Mouse (Mus musculus): ENCODE results near the gene Notch3. TPM values are rescaled to one million over a fixed set of nuclear protein-coding genes. Genes with fewer than 3 reads are reported as not detected.
"Not testable (repeated sequence)": the region's sequence is repeated elsewhere in the genome, so short reads cannot be mapped to it uniquely, and the experiment has no call there.

The Notch3 gene
- polyA plus RNA-seq, 1 experiment from 2014 or later = 15.9 TPM

DNA sequence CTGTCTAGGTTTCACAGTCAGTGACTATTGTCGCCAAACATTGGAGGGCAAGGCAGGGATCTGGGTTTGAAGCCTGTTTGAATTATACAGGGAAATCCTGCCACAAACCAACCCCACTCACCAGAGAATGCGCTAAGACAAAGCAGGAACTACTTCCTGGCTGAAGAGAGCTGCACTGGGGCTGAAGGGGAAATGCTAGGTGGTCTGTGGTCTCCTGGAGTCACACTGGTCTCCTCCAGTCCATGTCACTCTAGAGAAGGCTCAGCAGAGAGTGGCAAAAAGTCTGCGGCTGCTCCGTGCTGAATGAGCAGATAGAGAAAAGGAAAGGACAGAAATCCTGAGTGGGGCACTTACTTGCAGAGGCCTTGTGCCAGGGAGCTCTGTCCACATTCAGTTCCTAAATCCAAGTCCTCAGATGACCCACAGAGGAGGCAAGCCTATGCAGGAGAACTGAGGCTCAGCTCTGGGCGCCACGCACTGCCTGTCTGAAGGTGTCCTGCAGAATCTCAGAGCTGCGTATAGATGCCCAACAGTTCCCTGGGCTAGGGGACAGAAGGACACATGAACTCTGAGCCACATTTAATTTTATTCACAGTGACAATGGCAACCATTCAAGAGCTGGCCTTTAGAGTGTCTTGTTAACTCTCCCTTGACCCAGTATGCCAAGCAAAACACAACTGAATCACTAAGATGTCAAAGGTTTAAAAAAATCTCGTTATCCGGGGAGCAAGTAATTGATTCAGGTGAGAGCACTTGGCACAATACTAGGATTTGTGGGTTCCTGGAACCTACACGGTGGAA, 55.5 kb downstream of the Notch3 start:
- no peak overlapping the region for H3K4me3 ChIP-seq (ENCODE audit: low read length)
- peaks cover 2% of the 10 kb centered on the region for H3K27me3 ChIP-seq (ENCODE audit: control insufficient read depth, insufficient read depth, low read length)
- H3K4me1 ChIP-seq (ENCODE audit: control insufficient read depth, insufficient read depth, low read length) = peaks cover 16% of the 10 kb centered on the region
- WGBS = 76% methylated on average over 10 of the region's 10 CpGs
- H3K36me3 ChIP-seq (ENCODE audit: control insufficient read depth, insufficient read depth, low read length) = no peaks in the 10 kb centered on the region
- no peak overlapping the region for H3K4me2 ChIP-seq (replicated peaks; ENCODE audit: low read depth, low read length)
- no peaks in the 10 kb centered on the region for H3K9me3 ChIP-seq (ENCODE audit: control insufficient read depth, low read length)
- no peak for ATAC-seq (ENCODE audit: low FRiP score, low TSS enrichment)
- H3K27ac ChIP-seq (ENCODE audit: low read depth, low read length) = no peak overlapping the region
- H3K9ac ChIP-seq (ENCODE audit: low read depth, low read length) = no peak overlapping the region

DNA sequence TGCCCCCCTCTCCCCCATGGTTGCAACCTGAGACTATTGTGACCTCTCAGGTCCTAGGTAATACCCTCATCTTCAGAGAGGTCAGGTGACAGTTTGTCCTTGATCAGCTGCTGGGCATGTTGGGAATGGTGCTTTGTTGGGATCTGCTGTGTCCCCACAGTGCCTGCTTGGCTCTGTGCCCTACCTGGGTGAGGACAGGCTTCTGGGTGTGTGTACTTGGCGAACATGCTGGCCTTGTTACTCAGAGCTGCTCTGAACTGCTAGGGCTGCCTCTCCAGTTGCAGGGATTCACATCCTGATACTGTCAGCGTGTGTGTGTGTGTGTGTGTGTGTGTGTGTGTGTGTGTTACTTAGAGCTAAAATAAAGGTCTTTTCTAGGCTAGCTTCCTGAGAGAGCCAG, 56.2 kb downstream of the Notch3 start:
- no peaks in the 10 kb centered on the region for H3K36me3 ChIP-seq (ENCODE audit: control insufficient read depth, insufficient read depth, low read length)
- H3K4me2 ChIP-seq (replicated peaks; ENCODE audit: low read depth, low read length) = no peak overlapping the region
- no peaks in the 10 kb centered on the region for H3K9me3 ChIP-seq (ENCODE audit: control insufficient read depth, low read length)
- H3K27me3 ChIP-seq (ENCODE audit: control insufficient read depth, insufficient read depth, low read length) = peaks cover 2% of the 10 kb centered on the region
- H3K9ac ChIP-seq (ENCODE audit: low read depth, low read length) = no peak overlapping the region
- no peak for ATAC-seq (ENCODE audit: low FRiP score, low TSS enrichment)
- 59% methylated on average over 2 of the region's 2 CpGs for WGBS
- no peak overlapping the region for H3K4me3 ChIP-seq (ENCODE audit: low read length)
- H3K4me1 ChIP-seq (ENCODE audit: control insufficient read depth, insufficient read depth, low read length) = peaks cover 16% of the 10 kb centered on the region
- H3K27ac ChIP-seq (ENCODE audit: low read depth, low read length) = no peak overlapping the region

DNA sequence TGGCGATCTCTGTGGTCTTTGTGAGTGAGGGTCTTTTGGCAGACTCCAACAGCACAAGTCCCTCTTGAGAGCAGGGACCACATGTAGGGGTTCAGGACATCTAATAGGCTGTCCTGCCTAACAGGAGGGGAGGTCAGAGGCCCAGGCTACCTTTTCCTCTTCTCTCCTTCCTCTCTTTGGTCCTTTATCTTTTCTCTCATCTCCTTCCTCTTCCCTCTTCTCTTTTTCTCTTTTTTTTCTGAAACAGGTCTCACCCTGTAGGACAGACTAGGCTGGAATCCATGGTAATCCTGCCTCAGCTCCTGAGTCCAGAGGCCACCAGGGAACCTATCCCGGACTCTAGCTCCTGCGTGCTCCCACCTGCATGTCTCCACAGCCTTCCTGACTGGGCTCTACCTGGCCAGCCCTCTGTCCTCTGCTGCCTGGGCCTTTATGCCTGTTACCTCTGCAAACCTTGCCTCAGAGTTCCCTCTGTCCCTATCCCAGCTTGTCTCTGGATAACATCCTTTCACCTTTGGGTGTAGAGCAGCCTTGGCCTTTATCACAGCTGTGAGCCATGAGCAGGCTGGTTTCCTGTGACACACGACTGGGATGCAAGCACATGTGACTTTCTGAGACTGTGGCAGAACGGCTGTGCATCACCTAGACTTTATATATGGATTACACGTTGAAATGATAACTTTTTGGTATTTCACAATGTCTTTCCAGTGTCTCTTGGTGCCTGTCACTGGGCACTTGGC, 57.3 kb downstream of the Notch3 start:
- 68% methylated on average over 6 of the region's 6 CpGs for WGBS
- no peak for ATAC-seq (ENCODE audit: low FRiP score, low TSS enrichment)
- H3K9ac ChIP-seq (ENCODE audit: low read depth, low read length) = no peak overlapping the region
- peaks cover 12% of the 10 kb centered on the region for H3K4me1 ChIP-seq (ENCODE audit: control insufficient read depth, insufficient read depth, low read length)
- H3K36me3 ChIP-seq (ENCODE audit: control insufficient read depth, insufficient read depth, low read length) = no peaks in the 10 kb centered on the region
- no peaks in the 10 kb centered on the region for H3K9me3 ChIP-seq (ENCODE audit: control insufficient read depth, low read length)
- peaks cover 2% of the 10 kb centered on the region; the same call in 1 of the 2 replicates for H3K27me3 ChIP-seq (ENCODE audit: control insufficient read depth, insufficient read depth, low read length)
- H3K4me3 ChIP-seq (ENCODE audit: low read length) = no peak overlapping the region
- no peak overlapping the region for H3K27ac ChIP-seq (ENCODE audit: low read depth, low read length)
- H3K4me2 ChIP-seq (replicated peaks; ENCODE audit: low read depth, low read length) = no peak overlapping the region

DNA sequence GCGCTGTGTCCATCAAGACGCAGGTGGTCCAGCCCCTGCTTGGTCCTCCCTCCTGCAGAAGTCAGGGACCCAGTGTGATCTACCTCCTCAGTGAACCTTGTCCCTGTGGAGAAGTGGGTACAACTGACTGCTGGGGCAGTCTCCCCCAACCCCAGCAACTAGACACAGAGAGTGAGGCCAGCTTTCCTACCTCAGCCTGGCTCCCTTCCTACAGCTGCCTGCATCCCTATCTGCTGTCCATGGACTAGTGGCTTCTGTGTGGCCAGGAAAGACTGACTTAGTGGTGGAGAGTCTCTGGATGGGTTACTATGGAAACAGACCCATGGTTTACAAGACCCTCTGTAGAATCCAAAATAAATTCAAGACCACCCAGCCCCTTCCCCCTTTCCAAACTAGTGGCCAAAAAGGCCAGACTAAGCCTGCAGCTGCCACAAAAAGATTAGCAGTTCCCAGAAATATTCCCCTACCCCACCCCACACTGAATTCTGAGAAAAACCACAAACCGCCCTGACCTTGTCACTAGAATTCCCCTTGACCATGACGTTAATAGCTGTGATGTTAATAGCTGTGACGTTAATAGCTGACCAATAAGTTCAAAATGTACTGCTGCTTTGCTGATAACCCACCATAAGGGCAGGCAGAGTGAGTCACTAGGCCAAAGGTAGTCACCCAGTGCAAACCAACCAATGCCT, 58.2 kb downstream of the Notch3 start:
- not testable (repeated sequence) for H3K9ac ChIP-seq (ENCODE audit: low read depth, low read length); H3K4me1 ChIP-seq (ENCODE audit: control insufficient read depth, insufficient read depth, low read length); H3K9me3 ChIP-seq (ENCODE audit: control insufficient read depth, low read length); H3K27me3 ChIP-seq (ENCODE audit: control insufficient read depth, insufficient read depth, low read length); H3K27ac ChIP-seq (ENCODE audit: low read depth, low read length); H3K4me3 ChIP-seq (ENCODE audit: low read length); H3K36me3 ChIP-seq (ENCODE audit: control insufficient read depth, insufficient read depth, low read length); ATAC-seq (ENCODE audit: low FRiP score, low TSS enrichment); H3K4me2 ChIP-seq (replicated peaks; ENCODE audit: low read depth, low read length)
- WGBS = 66% methylated on average over 5 of the region's 5 CpGs

DNA sequence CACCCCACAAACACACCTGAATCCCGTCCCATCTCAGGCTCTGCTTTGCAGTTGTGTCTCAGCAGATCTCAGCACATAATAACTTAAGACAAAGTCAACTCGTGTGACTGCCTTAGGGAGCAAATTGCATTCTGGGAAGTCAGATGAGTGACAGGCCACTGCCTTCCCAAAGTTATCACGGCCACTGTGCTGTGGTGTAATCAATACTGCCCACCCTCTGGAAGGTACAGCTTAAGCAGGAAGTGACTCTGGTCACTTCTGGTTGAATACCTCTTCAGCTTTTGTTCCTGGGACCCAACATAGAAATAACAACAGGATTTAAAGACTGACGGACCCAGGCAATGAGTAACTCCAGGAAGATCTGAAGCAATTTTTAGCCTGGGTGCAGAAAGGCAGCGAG, 58.8 kb downstream of the Notch3 start:
- Histone ChIP-seq H3K9me3 (ENCODE audit: control insufficient read depth, low read length) (no peaks in the 10 kb centered on the region), H3K4me2 (replicated peaks; ENCODE audit: low read depth, low read length) (no peak overlapping the region), H3K27me3 (ENCODE audit: control insufficient read depth, insufficient read depth, low read length) (0 out of 2 replicates have a peak, but pooled peaks cover under 1% of the 10 kb centered on the region), H3K27ac (ENCODE audit: low read depth, low read length) (no peak overlapping the region), H3K4me1 (ENCODE audit: control insufficient read depth, insufficient read depth, low read length) (no peaks in the 10 kb centered on the region; the same call in 1 of the 2 replicates), H3K4me3 (ENCODE audit: low read length) (no peak overlapping the region), H3K36me3 (ENCODE audit: control insufficient read depth, insufficient read depth, low read length) (no peaks in the 10 kb centered on the region), H3K9ac (ENCODE audit: low read depth, low read length) (no peak overlapping the region)
- WGBS = 61% methylated on average over 5 of the region's 5 CpGs
- no peak for ATAC-seq (ENCODE audit: low FRiP score, low TSS enrichment)

DNA sequence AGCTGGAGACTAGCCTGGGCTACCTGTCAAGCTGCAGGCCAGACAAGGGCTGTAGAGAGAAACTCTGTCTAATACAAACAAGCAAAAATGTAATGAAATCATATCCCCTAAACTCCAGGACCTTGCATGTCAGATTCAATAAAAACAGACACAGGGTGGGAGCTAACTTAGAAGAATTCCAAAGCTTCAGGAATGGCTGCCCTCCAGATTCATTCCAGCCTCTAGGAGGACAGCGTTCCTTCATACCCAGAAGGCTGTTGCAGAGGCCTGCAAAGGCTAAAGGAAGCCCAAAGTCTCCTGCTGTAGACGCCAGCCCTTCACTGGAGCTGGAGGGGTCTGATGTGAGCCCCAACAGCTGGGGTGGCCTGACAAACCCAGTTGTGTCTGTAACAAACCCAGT, 60.3 kb downstream of the Notch3 start:
- Histone ChIP-seq H3K4me3 (ENCODE audit: low read length) (no peak overlapping the region), H3K27ac (ENCODE audit: low read depth, low read length) (no peak overlapping the region), H3K9ac (ENCODE audit: low read depth, low read length) (no peak overlapping the region), H3K4me2 (replicated peaks; ENCODE audit: low read depth, low read length) (no peak overlapping the region), H3K27me3 (ENCODE audit: control insufficient read depth, insufficient read depth, low read length) (no peaks in the 10 kb centered on the region), H3K36me3 (ENCODE audit: control insufficient read depth, insufficient read depth, low read length) (no peaks in the 10 kb centered on the region), H3K9me3 (ENCODE audit: control insufficient read depth, low read length) (no peaks in the 10 kb centered on the region), H3K4me1 (ENCODE audit: control insufficient read depth, insufficient read depth, low read length) (no peaks in the 10 kb centered on the region)
- WGBS = 68% methylated on average over 2 of the region's 2 CpGs
- ATAC-seq (ENCODE audit: low FRiP score, low TSS enrichment) = no peak

DNA sequence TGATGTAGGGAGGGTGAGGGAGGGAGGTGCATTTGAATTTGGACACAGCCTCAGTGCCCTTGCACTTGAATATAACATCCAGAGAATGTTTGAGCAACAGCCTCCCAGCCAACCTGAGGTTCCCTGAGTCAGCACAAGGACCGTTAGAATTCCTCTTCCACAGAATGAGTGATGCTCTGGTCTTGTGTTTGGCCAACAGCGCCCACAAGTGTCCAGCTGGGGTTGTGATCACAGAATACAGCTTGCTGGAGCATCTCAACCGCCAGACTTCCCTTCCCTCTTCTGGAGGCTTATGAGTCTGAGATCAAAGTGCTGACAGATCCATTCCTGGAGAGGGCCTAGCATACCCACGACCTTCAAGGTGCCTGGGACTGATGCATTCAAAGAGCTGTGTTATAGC, 63.6 kb downstream of the Notch3 start:
- peaks cover 6% of the 10 kb centered on the region; the same call in 1 of the 2 replicates for H3K27me3 ChIP-seq (ENCODE audit: control insufficient read depth, insufficient read depth, low read length)

DNA sequence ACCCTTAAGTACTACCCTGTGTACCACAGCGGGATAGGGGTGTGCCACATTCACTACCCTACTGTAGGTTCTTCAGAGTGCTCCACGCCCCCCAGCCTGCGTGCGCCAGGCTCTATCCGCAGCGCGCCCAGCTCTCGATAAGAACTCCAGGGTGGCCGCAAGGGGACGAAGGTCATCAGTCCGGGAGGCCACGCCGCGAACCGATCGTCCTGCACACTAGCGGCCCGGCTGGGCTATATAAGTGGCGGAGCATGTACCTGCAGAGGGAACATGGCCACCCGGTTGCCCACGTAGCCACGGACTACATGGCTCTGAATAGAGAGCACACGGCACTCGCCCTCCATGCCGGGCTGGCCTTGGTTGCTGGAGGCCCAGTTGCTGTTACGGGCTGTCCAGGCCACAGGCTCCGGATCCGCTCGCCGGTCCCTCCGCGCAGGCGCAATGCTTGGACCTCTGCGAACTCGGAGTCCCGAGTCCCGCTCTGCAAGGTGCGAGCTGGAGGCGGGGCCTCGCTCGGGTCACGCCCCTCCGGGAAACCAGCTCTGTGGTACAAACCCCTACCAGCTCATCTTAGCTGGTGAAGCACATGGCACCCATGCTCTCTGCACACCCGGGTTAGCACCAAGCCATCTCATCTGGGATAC, 66.6 kb downstream of the Notch3 start:
- Histone ChIP-seq H3K27ac (ENCODE audit: low read depth, low read length) (no peak overlapping the region), H3K36me3 (ENCODE audit: control insufficient read depth, insufficient read depth, low read length) (no peaks in the 10 kb centered on the region), H3K9ac (ENCODE audit: low read depth, low read length) (peak overlapping the region; percentile 60), H3K9me3 (ENCODE audit: control insufficient read depth, low read length) (no peaks in the 10 kb centered on the region), H3K27me3 (ENCODE audit: control insufficient read depth, insufficient read depth, low read length) (peaks cover 6% of the 10 kb centered on the region; the same call in 1 of the 2 replicates), H3K4me2 (replicated peaks; ENCODE audit: low read depth, low read length) (peak overlapping the region; percentile 96), H3K4me1 (ENCODE audit: control insufficient read depth, insufficient read depth, low read length) (peaks cover 12% of the 10 kb centered on the region; the same call in 1 of the 2 replicates), H3K4me3 (ENCODE audit: low read length) (peak overlapping the region; percentile 44)
- 1% methylated on average over 44 of the region's 44 CpGs for WGBS
- ATAC-seq (ENCODE audit: low FRiP score, low TSS enrichment) = peak; percentile 86

More for the DNA sequence above, 63.6 kb downstream of the Notch3 start:
- H3K27ac ChIP-seq (ENCODE audit: low read depth, low read length) = no peak overlapping the region
- H3K4me2 ChIP-seq (replicated peaks; ENCODE audit: low read depth, low read length) = no peak overlapping the region
- WGBS = 16% methylated on average over 4 of the region's 4 CpGs
- no peak overlapping the region for H3K4me3 ChIP-seq (ENCODE audit: low read length)
- H3K4me1 ChIP-seq (ENCODE audit: control insufficient read depth, insufficient read depth, low read length) = peaks cover 12% of the 10 kb centered on the region; the same call in 1 of the 2 replicates
- H3K9me3 ChIP-seq (ENCODE audit: control insufficient read depth, low read length) = no peaks in the 10 kb centered on the region
- H3K9ac ChIP-seq (ENCODE audit: low read depth, low read length) = no peak overlapping the region
- no peaks in the 10 kb centered on the region for H3K36me3 ChIP-seq (ENCODE audit: control insufficient read depth, insufficient read depth, low read length)
- no peak for ATAC-seq (ENCODE audit: low FRiP score, low TSS enrichment)
